Mouse (Mus musculus): ENCODE measurements at regions not wholly inside any gene's neighbourhood (a gene's known extent, or its start where the extent isn't known, plus 50 kb on each side); places are given as distances from the start of the nearest gene placed in this dataset.

- no peak for TF ChIP-seq CHD2 (IDR thresholded peaks at IDR 0.05; ENCODE audit: low read depth, low read length)
- TF ChIP-seq HCFC1 (IDR thresholded peaks at IDR 0.05; ENCODE audit: borderline replicate concordance, insufficient read depth, low read length): no peak
- no peak for TF ChIP-seq ZNF384 (IDR thresholded peaks at IDR 0.05; ENCODE audit: low read depth, low read length)
- no peak for TF ChIP-seq ZC3H11A (IDR thresholded peaks at IDR 0.05; ENCODE audit: borderline replicate concordance, low read depth, low read length)
These were observed 882.2 kb downstream of the Serpinb8 start for GRCm38 (mm10) chr1:108472031-108472430.
